Mouse (Mus musculus) heart, embryonic 15.5 days (tissue): ENCODE data around the gene Cox6a2. TPM values are rescaled to one million over a fixed set of nuclear protein-coding genes. Genes with fewer than 3 reads are reported as not detected.

Experiments
- ATAC-seq: fragments of 200-750 bp; cut with Nextera tagmentation; replicated peaks from 2 replicates; pipeline ENCODE4 v1.8.0; 2017; ENCODE audit warnings: low read depth, moderate TSS enrichment; ENCODE audit not compliant: insufficient number of reproducible peaks, insufficient read depth, low FRiP score
- H3K27ac ChIP-seq: fragments of 300-500 bp; sonication (generic); 2 replicates; pipeline ENCODE4 v1.5.1; 2015; ENCODE audit warnings: mild to moderate bottlenecking, inconsistent platforms
- H3K27me3 ChIP-seq: fragments of 300-500 bp; sonication (generic); 2 replicates; pipeline ENCODE4 v1.6.1; 2015; ENCODE audit warnings: inconsistent platforms
- H3K36me3 ChIP-seq: fragments of 300-500 bp; sonication (generic); 2 replicates; pipeline ENCODE4 v1.6.1; 2015; ENCODE audit warnings: mild to moderate bottlenecking, inconsistent platforms
- H3K4me1 ChIP-seq: fragments of 300-500 bp; sonication (generic); replicated peaks from 2 replicates; pipeline ENCODE4 v1.6.1; 2015; ENCODE audit warnings: inconsistent platforms
- H3K4me2 ChIP-seq: fragments of 300-500 bp; sonication (generic); 2 replicates; pipeline ENCODE4 v1.6.1; 2015; ENCODE audit warnings: inconsistent platforms, mild to moderate bottlenecking, moderate library complexity
- H3K4me3 ChIP-seq: fragments of 300-500 bp; sonication (generic); 2 replicates; pipeline ENCODE4 v1.5.1; 2015; ENCODE audit warnings: mild to moderate bottlenecking, inconsistent platforms
- H3K9ac ChIP-seq: fragments of 300-500 bp; sonication (generic); 2 replicates; pipeline ENCODE4 v1.6.1; 2015; ENCODE audit warnings: mild to moderate bottlenecking, inconsistent platforms
- H3K9me3 ChIP-seq: fragments of 300-500 bp; sonication (generic); replicated peaks from 2 replicates; pipeline ENCODE4 v1.6.1; 2016; ENCODE audit warnings: inconsistent platforms
- WGBS: fragments of 180-500 bp; shearing (Covaris S2); methylation state at CpG from one replicate; pipeline ENCODE4 v1.1.7; 2015; ENCODE audit warnings: mixed read lengths; 5-methylcytosine and 5-hydroxymethylcytosine counted together
- polyA plus RNA-seq: library from polyadenylated mRNA; unstranded; fragments of >200 nt; fragmentation: Nextera tagmentation; extraction: Ambion mirVana; gene quantifications from 2 replicates; pipeline ENCODE4 v1.2.1, GENCODE M21; 2015

Gene Cox6a2
- polyA plus RNA-seq, 1 experiment from 2014 or later, result 1,101 TPM

DNA sequence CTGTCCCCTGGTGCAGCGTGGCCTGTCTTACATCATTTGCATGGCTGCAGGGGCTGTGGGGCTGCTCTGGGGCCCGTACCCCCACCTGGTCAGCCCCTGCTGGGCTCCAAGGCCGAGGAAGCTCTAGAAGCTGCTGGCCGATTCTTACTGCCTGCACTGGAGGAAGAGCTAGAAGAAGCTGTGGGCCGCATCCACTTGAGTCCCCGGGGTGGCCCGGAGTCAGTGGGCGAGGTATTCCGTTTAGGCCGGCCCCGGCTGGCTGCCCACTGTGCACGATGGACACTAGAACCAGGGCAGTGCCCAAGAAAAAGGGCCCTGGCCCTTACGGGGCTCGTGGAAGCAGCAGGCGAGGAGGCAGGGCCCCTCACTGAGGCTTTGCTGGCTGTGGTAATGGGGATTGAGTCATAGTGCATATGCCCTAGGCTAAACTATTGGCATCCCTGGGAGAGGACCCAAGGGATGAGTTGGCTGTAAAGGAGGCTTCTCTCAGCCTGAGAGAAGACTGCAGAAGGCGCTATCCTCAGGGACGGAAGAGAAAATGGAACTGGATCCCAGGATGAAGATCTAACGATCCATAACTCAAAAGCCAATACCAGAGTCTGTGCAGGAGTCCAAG, 38.3 kb upstream of the Cox6a2 start:
- H3K9ac ChIP-seq, result no peak overlapping the region
- H3K4me2 ChIP-seq, result no peak overlapping the region
- no peaks in the 10 kb centered on the region for H3K9me3 ChIP-seq
- H3K36me3 ChIP-seq, result peaks cover 42% of the 10 kb centered on the region
- no peak overlapping the region for H3K4me3 ChIP-seq
- WGBS, result 91% methylated on average over 18 of the region's 18 CpGs
- H3K27ac ChIP-seq, result 0 out of 2 replicates have a peak overlapping the region, but pooled peaks have one; percentile 3
- peaks cover 31% of the 10 kb centered on the region for H3K4me1 ChIP-seq
- ATAC-seq, result no peak
- no peaks in the 10 kb centered on the region for H3K27me3 ChIP-seq

DNA sequence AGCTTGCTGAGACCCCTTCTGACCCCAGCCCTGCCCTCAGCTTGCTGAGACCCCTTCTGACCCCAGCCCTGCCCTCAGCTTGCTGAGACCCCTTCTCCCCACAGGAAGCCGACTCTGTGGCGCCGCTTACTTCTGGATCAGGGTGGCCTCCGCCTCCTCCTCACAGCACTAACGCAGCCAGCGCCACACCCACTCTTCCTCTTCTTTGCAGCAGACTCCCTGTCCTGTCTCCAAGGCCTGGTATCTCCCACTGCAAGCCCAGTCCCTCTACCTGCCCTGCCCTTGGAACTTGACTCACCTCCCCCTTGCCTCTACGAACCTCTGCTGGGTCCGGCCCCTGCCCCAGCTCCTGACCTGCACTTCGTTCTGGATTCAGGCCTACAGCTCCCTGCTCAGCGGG, 37.7 kb upstream of the Cox6a2 start:
- WGBS, result 77% methylated on average over 10 of the region's 10 CpGs
- H3K27ac ChIP-seq, result 0 out of 2 replicates have a peak overlapping the region, but pooled peaks have one; percentile 3
- no peaks in the 10 kb centered on the region for H3K9me3 ChIP-seq
- H3K27me3 ChIP-seq, result no peaks in the 10 kb centered on the region
- peaks cover 33% of the 10 kb centered on the region for H3K4me1 ChIP-seq
- no peak overlapping the region for H3K9ac ChIP-seq
- no peak overlapping the region for H3K4me3 ChIP-seq
- H3K36me3 ChIP-seq, result peaks cover 36% of the 10 kb centered on the region
- ATAC-seq, result no peak
- no peak overlapping the region for H3K4me2 ChIP-seq

DNA sequence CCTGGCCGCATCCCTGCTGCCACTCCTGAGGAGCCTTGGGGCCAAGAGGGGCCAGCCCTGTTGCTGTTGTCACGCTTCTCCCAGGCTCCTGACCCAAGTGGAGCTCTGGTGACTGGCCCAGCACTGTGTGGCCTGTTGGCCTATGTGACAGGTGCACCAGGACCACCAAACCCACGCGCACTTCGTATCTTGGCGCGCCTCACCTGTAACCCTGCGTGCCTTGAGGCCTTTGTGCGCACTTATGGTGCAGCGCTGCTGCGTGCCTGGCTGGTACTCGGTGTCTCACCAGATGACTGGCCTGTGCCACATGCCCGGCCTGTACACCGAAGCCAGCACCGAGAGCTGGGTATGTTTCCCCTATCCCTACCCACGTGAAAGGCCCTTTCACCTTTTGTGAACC, 36.1 kb upstream of the Cox6a2 start:
- Histone ChIP-seq H3K4me3 (no peak overlapping the region), H3K27ac (no peak overlapping the region), H3K27me3 (no peaks in the 10 kb centered on the region), H3K9ac (no peak overlapping the region), H3K36me3 (peaks cover 33% of the 10 kb centered on the region), H3K4me1 (peaks cover 26% of the 10 kb centered on the region), H3K4me2 (no peak overlapping the region), H3K9me3 (no peaks in the 10 kb centered on the region)
- WGBS, result 94% methylated on average over 16 of the region's 16 CpGs
- ATAC-seq, result no peak

DNA sequence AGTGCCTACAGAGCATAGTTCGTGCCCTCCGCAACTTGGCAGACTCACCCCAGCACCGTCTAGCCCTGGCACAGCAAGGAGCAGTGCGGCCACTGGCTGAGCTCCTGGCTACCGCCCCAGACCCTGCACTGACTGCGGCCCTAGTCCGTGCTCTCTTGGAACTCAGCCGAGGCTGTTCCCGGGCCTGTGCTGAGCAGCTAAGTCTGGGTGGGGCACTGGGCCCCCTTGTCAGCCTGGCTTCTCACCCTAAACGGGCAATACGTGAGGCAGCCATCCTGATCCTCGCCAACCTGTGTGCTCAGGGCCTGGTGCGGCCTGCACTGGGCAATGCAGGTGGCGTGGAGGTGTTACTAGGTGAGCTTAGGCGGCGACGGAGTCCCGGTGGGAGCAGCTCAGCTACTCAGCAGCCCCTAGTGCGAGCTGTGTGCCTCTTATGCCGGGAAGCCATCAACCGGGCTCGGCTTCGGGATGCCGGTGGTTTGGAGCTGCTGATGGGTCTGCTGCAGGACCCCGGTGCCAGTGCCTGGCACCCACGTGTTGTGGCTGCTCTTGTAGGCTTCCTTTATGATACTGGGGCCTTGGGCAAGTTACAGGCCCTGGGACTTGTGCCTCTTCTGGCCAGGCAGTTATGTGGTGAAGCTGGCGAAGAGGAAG, 34.1 kb upstream of the Cox6a2 start:
- Histone ChIP-seq H3K4me3 (no peak overlapping the region), H3K36me3 (peaks cover 33% of the 10 kb centered on the region), H3K4me2 (no peak overlapping the region), H3K27ac (no peak overlapping the region), H3K9me3 (no peaks in the 10 kb centered on the region), H3K9ac (no peak overlapping the region), H3K27me3 (no peaks in the 10 kb centered on the region), H3K4me1 (peaks cover 20% of the 10 kb centered on the region)
- 90% methylated on average over 27 of the region's 27 CpGs for WGBS
- ATAC-seq, result no peak

DNA sequence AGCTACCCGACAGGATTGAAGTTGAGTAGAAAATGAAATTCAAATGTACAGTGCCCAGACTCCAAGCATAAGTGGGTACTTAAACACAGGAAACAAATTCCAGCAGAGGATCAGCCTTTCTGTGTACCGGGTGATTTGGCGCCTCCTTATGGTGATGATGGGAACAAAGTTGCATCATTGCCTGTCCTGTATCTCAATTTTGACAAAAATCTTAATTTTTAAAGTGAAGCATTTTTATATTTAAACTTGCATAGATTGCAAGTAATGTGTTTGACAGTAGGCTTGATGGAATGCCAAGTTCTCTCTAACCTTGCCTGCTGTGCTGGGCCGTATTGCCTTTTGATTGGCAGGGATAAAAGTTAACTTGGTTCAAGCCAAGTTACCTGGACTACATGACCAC, 32.8 kb upstream of the Cox6a2 start:
- Histone ChIP-seq H3K4me2 (peak overlapping the region; percentile 77), H3K9ac (0 out of 2 replicates have a peak overlapping the region, but pooled peaks have one; percentile 25), H3K9me3 (no peaks in the 10 kb centered on the region), H3K27ac (peak overlapping the region; percentile 99), H3K4me1 (peaks cover 20% of the 10 kb centered on the region), H3K27me3 (no peaks in the 10 kb centered on the region), H3K4me3 (peak overlapping the region; percentile 85), H3K36me3 (peaks cover 24% of the 10 kb centered on the region)
- 21% methylated on average over 4 of the region's 4 CpGs for WGBS
- ATAC-seq, result no peak

DNA sequence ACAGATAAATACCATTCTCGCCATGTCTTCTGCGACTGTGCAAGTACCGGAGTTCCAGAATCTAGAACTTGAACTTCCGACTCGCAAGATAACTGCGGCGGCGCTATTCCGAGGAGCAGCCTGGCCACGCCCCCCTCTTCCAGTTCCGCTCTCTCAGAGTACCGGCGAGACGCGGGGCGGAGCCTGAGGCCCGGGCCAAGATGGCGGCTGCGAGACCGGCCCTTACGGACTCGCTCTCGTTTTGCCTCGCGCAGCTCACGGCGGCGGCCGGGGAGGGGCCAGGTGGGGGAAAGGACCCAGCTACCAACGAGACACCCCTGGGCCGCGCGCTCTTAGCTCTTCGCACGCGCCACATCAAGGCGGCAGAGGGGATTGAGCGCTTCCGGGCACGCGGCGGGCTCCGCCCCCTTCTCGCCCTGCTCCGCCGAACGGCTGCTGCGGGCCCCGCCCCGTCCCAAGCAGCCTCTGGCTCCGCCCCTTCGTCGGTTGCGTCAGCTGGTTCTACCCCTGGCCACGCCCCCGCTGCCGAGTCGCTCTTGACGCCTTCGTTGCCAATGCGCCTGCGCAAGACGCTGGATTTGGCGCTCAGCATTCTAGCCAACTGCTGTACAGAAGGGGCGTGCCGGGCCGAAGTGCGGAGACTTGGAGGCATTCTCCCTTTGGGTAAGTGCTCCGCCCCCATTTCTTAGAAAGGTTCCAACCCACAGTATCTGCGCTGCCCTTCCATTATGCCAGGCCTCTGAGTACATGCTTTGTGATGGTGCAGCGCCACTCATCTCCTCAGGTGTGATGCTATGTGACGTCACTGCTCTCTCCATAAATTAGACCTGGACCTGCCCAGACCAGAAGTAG, 32.0 kb upstream of the Cox6a2 start, which contains the start of gene 9130023H24Rik:
Gene 9130023H24Rik (minus strand): TSS at position 105 of the 852 bp plus-strand sequence.
- Histone ChIP-seq H3K9ac (peak within 1 kb of the TSS; percentile 89), H3K36me3 (peaks cover 20% of the 10 kb centered on the region), H3K27me3 (no peaks in the 10 kb centered on the region), H3K4me2 (peak within 1 kb of the TSS; percentile 80), H3K4me1 (peaks cover 20% of the 10 kb centered on the region), H3K4me3 (peak within 1 kb of the TSS; percentile 85), H3K27ac (peak within 1 kb of the TSS; percentile 99), H3K9me3 (no peaks in the 10 kb centered on the region)
- WGBS, result under 1% methylated on average over 70 of the region's 72 CpGs
- peak; percentile 90 for ATAC-seq

DNA sequence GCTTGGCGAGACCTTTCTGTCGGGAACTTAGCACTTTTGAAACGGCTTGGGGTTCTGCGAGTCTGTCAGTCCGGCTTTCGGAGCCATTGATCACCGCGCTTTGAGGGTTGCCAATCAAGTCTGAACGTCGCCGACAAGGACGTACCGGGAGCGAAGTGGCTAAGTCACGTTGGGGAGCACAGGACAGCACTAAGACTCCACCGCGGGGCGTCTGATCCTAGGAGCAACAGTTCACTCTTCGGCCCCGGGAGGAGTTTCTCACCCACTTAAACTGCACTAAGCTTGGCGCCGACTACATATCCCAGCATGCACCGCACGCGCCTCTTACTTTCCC, 31.4 kb upstream of the Cox6a2 start:
- Histone ChIP-seq H3K27me3 (no peaks in the 10 kb centered on the region), H3K36me3 (peaks cover 15% of the 10 kb centered on the region), H3K4me1 (peaks cover 20% of the 10 kb centered on the region), H3K9me3 (no peaks in the 10 kb centered on the region), H3K4me3 (peak overlapping the region; percentile 85), H3K9ac (peak overlapping the region; percentile 89), H3K4me2 (peak overlapping the region; percentile 80), H3K27ac (peak overlapping the region; percentile 99)
- WGBS, result under 1% methylated on average over 25 of the region's 25 CpGs
- ATAC-seq, result no peak; the same call in 1 of the 2 replicates

DNA sequence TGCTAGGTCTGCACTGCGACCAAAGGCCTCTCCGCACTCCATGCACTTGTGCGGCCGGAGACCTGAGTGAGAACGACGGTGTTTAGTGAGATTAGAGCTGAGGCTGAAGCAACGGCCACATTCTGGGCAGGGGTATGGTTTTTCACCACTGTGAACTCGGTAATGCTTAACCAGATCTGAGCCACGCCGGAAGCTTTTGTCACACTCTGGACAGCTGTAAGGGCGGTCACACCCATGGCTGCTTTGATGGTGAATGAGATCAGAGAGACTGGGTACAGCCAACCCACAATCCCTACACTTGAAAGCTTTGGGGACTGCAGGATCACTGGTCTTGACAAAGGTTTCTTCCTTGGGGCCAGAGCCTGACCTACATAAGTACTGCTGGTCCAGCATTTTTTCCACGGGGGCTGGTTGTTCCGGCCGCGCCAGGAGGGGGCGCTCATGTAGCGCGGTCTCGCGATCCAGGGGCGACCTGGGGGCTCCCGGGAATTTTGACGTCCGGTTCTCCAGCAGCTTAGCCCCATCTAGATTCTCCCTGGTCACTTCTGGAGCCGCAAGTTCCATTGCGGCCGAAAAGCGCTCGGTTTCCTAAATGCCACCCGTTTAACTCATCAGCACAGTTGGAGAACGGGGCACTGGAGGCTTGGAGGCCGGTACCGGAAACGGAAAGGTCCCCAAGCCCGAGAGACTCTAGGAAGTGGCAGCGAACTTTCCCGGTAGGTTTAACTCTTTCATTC, 30.8 kb upstream of the Cox6a2 start, which contains the start of gene Armc5:
Gene Armc5 (plus strand): TSS at position 487 of the 737 bp plus-strand sequence.
- Histone ChIP-seq H3K27ac (peak within 1 kb of the TSS; percentile 99), H3K36me3 (peaks cover 14% of the 10 kb centered on the region), H3K9me3 (no peaks in the 10 kb centered on the region), H3K4me3 (peak within 1 kb of the TSS; percentile 85), H3K4me1 (peaks cover 20% of the 10 kb centered on the region), H3K9ac (peak within 1 kb of the TSS; percentile 89), H3K27me3 (no peaks in the 10 kb centered on the region), H3K4me2 (peak within 1 kb of the TSS; percentile 80)
- 23% methylated on average over 37 of the region's 37 CpGs for WGBS
- peak; percentile 13; the same call in 1 of the 2 replicates for ATAC-seq

DNA sequence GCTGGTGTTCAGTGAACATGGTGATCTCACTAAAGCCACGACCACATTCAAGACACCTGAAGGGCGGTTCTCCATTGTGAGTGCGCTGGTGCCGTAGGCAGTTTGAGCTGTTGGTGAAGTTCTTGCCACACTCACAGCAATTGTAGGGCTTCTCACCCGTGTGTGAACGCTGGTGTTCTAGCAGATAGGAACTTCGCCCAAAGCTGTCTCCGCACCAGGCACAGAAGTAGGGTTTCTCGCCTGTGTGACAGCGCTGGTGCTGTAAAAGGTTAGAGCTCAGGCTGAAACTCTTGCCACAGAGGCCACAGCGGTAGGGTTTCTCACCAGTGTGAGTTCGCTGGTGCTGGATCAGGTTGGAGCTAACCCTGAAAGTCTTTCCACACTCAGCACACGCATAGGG, 30.2 kb upstream of the Cox6a2 start:
- no peak for ATAC-seq
- Histone ChIP-seq H3K9me3 (no peaks in the 10 kb centered on the region), H3K4me1 (peaks cover 20% of the 10 kb centered on the region), H3K27ac (no peak overlapping the region), H3K27me3 (no peaks in the 10 kb centered on the region), H3K4me3 (peak overlapping the region; percentile 85; the same call in 1 of the 2 replicates), H3K36me3 (peaks cover 14% of the 10 kb centered on the region), H3K9ac (no peak overlapping the region), H3K4me2 (no peak overlapping the region)
- 91% methylated on average over 13 of the region's 13 CpGs for WGBS

DNA sequence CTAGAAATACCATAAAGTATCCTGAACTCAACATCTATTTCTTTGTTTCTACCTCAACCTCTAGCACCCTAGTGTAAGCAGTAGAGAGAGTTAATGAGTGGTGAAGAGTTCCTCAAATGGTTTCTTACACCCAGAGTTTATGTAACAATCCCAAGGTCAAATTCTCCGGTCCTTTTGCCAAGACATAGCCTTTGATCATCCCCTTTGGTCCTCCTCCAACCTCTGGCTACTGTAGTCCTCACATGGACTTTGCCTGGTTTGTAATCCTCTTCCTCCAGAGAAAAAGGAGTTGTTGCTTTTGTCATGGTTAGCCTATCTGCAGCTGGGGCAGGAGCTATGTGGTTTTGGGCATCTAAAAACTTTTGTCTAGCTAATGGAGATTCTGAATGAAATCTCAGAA, 29.3 kb upstream of the Cox6a2 start:
- no peak for ATAC-seq
- no peak overlapping the region for H3K4me2 ChIP-seq
- H3K27ac ChIP-seq, result no peak overlapping the region
- no peak overlapping the region for H3K9ac ChIP-seq
- H3K36me3 ChIP-seq, result peaks cover 9% of the 10 kb centered on the region
- peaks cover 17% of the 10 kb centered on the region for H3K4me1 ChIP-seq
- no peaks in the 10 kb centered on the region for H3K27me3 ChIP-seq
- 89% methylated on average over 1 of the region's 1 CpGs for WGBS
- no peaks in the 10 kb centered on the region for H3K9me3 ChIP-seq
- no peak overlapping the region for H3K4me3 ChIP-seq
